Mouse (Mus musculus) heart, postnatal 0 days (tissue): Measurements from ENCODE around the gene Zfp65. TPM values are rescaled to one million over a fixed set of nuclear protein-coding genes. Genes with fewer than 3 reads are reported as not detected.

Source experiments
- ATAC-seq: fragments of 200-750 bp; cut with Nextera tagmentation; 2 replicates; pipeline ENCODE4 v1.8.0; 2017; ENCODE audit warnings: low read depth, moderate number of reproducible peaks, moderate library complexity; ENCODE audit not compliant: insufficient read depth
- DNase-seq: peaks from one replicate; pipeline ENCODE4 v3.0.0-alpha.2; 2016; ENCODE audit warnings: low spot score
- H3K27ac ChIP-seq: fragments of 300-500 bp; sonication (generic); 2 replicates; pipeline ENCODE4 v1.5.1; 2014; ENCODE audit warnings: low read depth, mild to moderate bottlenecking
- H3K27me3 ChIP-seq: fragments of 300-500 bp; sonication (generic); 2 replicates; pipeline ENCODE4 v1.6.1; 2014; ENCODE audit warnings: low read length, mixed read lengths; ENCODE audit not compliant: control insufficient read depth, insufficient read depth
- H3K36me3 ChIP-seq: fragments of 300-500 bp; sonication (generic); replicated peaks from 2 replicates; pipeline ENCODE4 v1.6.1; 2014; ENCODE audit warnings: low read length, mixed read lengths; ENCODE audit not compliant: control insufficient read depth, insufficient read depth
- H3K4me1 ChIP-seq: fragments of 300-500 bp; sonication (generic); 2 replicates; pipeline ENCODE4 v1.6.1; 2014; ENCODE audit warnings: antibody characterized with exemption; ENCODE audit not compliant: control insufficient read depth, insufficient read depth
- H3K4me2 ChIP-seq: fragments of 300-500 bp; sonication (generic); 2 replicates; pipeline ENCODE4 v1.6.1; 2014; ENCODE audit warnings: low read depth, mild to moderate bottlenecking, low read length, moderate library complexity
- H3K4me3 ChIP-seq: fragments of 300-500 bp; sonication (generic); 2 replicates; pipeline ENCODE4 v1.5.1; 2014; ENCODE audit warnings: low read depth, low read length
- H3K9ac ChIP-seq: fragments of 300-500 bp; sonication (generic); replicated peaks from 2 replicates; pipeline ENCODE4 v1.6.1; 2014; ENCODE audit warnings: low read depth, low read length, mixed read lengths
- H3K9me3 ChIP-seq: fragments of 300-500 bp; sonication (generic); replicated peaks from 2 replicates; pipeline ENCODE4 v1.6.1; 2016; ENCODE audit warnings: low read length; ENCODE audit not compliant: control insufficient read depth
- CTCF ChIP-seq: IDR thresholded peaks from 2 replicates; pipeline ENCODE4 v1.5.1; 2016; ENCODE audit warnings: antibody characterized with exemption, control low read depth, low read depth
- EP300 ChIP-seq: IDR thresholded peaks from 2 replicates; pipeline ENCODE4 v1.6.1; 2016; ENCODE audit warnings: antibody characterized with exemption, low read depth
- WGBS: fragments of 180-500 bp; shearing (Covaris S2); extraction: QIAGEN DNeasy Blood & Tissue Kit; methylation state at CpG from one replicate; pipeline ENCODE4 v1.1.7; 2014; 5-methylcytosine and 5-hydroxymethylcytosine counted together
- polyA plus RNA-seq: library from polyadenylated mRNA; unstranded; fragments of >200 nt; fragmentation: Nextera tagmentation; extraction: Ambion mirVana; gene quantifications from 2 replicates; pipeline ENCODE4 v1.2.1, GENCODE M21; 2015
- total RNA-seq: library from RNA; depleted of rRNA; stranded (reverse); fragments of >200 nt; gene quantifications from 2 replicates; pipeline ENCODE4 v1.2.3, GENCODE M21; 2014; ENCODE audit warnings: low replicate concordance; rRNA removed

The Zfp65 gene
- 1.7 and 9.4 TPM in 2 replicates for total RNA-seq
- polyA plus RNA-seq, result 2.5 and 2.8 TPM in 2 replicates

DNA sequence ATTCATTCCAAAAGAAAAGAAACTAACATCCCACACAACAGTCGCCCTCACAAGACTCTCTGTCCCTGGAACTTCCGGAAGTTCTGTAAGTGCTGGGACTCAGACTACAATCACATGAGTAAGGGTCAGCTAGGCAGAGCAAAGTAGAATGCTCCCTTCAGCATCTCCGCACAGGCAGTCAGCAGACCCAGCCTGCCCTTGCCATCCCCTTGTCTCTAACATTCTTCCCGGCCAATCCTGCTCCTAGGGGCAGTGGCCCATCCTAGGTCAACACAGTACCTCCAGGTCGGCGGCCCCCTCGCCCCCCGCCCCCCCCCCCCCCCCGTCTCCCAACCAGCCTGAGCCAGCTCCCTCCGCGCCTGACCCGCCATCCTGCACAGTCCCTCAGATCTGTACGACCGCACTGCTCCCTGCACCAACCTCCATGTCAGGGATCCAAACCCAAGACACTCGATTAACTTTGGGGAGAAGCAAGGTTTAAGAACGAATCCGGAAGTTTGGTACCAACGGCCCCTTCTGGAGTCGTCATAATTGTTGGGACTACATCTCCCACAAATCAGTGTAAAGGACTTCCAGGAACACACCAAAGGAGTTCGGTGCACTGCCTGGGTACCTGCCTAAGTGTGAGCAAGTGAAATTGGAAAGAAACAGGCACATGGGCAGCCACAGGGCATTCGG is at the start of gene Zfp65:
Zfp65 (minus strand) TSS at position 533 of the 678 bp plus-strand sequence.
- peak; percentile 63 for DNase-seq
- Histone ChIP-seq H3K4me2 (peak within 1 kb of the TSS; percentile 70), H3K9ac (peak within 1 kb of the TSS; percentile 65), H3K27me3 (no peaks in the 10 kb centered on the region), H3K4me3 (peak within 1 kb of the TSS; percentile 70), H3K4me1 (no peaks in the 10 kb centered on the region), H3K27ac (peak within 1 kb of the TSS; percentile 43), H3K36me3 (no peaks in the 10 kb centered on the region), H3K9me3 (0 out of 2 replicates have a peak, but pooled peaks cover 4% of the 10 kb centered on the region)
- 3% methylated on average over 16 of the region's 21 CpGs for WGBS
- peak; percentile 83 for ATAC-seq
- TF ChIP-seq EP300 (no peak), CTCF (no peak)

DNA sequence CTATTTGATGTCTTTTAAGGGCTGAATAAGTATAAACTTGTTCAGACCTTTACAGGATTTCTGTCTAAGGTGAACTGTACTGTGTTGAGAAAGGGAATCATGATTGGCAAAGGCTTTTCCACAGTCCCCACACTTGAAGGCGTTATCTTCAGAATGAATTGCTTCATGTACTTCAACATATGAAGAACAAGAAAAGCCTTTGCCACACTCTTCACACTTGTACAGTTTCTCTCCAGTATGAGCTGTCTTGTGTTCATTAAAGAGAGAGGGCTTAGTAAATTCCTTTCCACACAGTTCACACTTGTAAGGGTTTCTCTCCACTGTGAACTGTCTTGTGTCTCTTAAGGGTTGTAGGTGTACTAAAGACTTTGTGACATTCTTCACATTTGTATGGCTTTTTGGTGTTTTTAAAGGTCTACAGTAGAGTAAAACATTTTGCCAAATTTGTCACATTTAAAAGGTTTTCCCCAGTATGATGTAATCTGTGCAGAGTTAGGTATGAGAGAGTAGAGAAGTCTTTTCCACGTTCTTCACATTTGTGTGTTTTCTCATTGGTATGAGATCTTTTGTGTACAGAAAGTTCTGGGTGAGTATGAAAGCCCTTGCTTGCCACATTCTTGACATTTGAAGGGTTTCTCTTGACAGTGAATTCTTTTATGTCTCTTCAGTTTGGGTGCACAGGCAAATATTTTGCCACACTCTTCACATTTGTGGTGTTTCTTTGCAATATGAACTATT is 34.2 kb upstream of the Zfp65 start:
- H3K9me3 ChIP-seq, result no peaks in the 10 kb centered on the region
- H3K9ac ChIP-seq, result no peak overlapping the region
- H3K36me3 ChIP-seq, result no peaks in the 10 kb centered on the region
- no peak for TF ChIP-seq CTCF
- TF ChIP-seq EP300, result no peak
- ATAC-seq, result no peak
- DNase-seq, result no peak
- no peak overlapping the region for H3K4me3 ChIP-seq
- WGBS, result 63% methylated on average over 2 of the region's 2 CpGs
- H3K27ac ChIP-seq, result no peak overlapping the region
- no peak overlapping the region for H3K4me2 ChIP-seq
- no peaks in the 10 kb centered on the region for H3K4me1 ChIP-seq
- H3K27me3 ChIP-seq, result no peaks in the 10 kb centered on the region

DNA sequence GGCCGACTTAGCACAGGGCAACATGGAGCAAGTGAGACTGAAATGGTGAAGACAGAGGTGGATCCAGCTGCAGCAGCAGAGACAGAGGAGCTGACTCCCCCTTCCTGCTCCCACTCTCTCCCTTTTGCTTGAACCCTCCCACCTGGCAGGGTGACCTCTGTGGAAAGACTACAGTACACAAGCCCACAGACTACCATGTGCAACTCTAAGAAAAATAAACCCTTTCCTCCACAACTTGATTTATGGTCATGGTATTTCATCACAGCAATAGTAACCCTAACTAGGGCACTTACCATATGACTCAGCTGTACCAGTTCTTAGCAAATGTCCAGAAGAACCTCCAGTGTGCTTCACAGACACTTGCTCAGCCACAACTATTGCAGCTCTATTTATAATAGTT is 31.0 kb upstream of the Zfp65 start:
- no peak overlapping the region for H3K9ac ChIP-seq
- 45% methylated on average over 1 of the region's 1 CpGs for WGBS
- no peaks in the 10 kb centered on the region for H3K27me3 ChIP-seq
- H3K4me2 ChIP-seq, result no peak overlapping the region
- H3K27ac ChIP-seq, result no peak overlapping the region
- ATAC-seq (no peak), DNase-seq (no peak)
- H3K4me1 ChIP-seq, result no peaks in the 10 kb centered on the region
- TF ChIP-seq EP300, result no peak
- no peak for TF ChIP-seq CTCF
- no peaks in the 10 kb centered on the region for H3K9me3 ChIP-seq
- no peak overlapping the region for H3K4me3 ChIP-seq
- H3K36me3 ChIP-seq, result no peaks in the 10 kb centered on the region

DNA sequence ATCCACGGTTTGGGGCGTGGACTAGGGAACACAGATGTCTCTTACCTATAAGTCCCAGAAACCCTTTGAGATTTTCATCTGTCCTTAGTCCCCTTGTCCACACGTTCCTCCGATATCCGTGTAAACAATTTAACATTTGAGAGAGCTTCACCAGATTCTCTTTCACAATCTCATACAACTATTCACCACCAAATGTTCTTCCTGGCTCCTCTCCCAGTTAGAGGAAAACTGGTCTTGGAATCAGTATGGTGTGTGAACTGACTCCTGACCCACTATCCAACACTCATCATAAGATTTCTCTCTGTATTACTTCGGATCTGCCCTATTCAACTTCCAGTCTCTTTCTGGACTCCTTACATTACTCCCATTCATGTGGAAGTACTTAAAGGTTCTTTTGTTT is 26.8 kb upstream of the Zfp65 start:
- no peak overlapping the region for H3K9ac ChIP-seq
- WGBS, result 72% methylated on average over 6 of the region's 6 CpGs
- TF ChIP-seq CTCF (no peak), EP300 (no peak)
- no peak for ATAC-seq
- 0 out of 2 replicates have a peak, but pooled peaks cover 5% of the 10 kb centered on the region for H3K4me1 ChIP-seq
- H3K27ac ChIP-seq, result no peak overlapping the region
- H3K27me3 ChIP-seq, result no peaks in the 10 kb centered on the region
- no peak for DNase-seq
- H3K36me3 ChIP-seq, result peaks cover 8% of the 10 kb centered on the region
- H3K4me2 ChIP-seq, result no peak overlapping the region
- no peak overlapping the region for H3K4me3 ChIP-seq
- H3K9me3 ChIP-seq, result no peaks in the 10 kb centered on the region

DNA sequence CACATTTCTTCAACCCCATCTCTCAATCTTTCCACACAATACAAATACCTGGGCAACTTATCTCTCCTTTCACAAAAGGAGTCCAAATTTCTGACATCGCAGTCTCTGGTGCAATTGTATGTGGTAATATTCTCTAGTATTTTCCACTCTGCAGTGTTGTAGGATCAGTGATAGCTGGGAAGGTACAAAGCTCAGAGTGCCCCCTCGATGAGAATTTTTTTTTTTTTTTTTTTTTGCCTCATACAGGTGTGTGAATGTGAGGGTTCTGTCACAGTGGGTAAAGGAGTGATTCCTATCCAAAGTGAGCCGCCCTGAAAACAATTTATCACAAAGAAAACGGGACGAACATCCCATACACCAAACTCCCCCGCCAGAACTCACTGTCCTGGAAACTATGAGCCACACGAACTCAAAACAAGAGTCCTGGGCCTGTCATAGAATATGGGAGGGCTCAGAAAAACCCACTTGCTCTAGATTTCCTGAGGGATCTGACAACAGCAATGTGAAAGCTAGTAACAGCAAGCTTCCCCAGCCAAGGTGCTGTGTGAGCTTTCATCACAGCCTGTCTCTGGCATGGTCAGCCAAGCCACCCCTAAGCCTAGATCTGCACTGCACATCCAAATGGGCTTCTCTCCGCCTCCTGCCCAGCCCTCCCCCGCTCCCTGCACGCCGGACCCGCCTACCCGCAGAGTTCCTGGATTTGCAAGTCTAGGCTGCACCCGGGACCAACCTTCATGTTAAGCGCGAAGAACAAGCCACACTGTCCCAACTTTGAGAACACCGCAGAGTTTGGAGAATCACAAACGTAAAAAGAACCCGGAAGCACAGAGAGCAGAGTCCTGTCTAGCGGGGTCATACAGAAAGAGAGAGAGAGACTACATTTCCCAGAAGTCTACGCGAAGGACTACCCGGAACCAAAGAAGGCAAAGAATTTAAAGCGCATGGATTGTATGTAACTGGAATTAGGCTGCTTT is 25.6 kb upstream of the Zfp65 start, which contains the start of gene Zfp85:
Zfp85 (minus strand) TSS at position 896 of the 974 bp plus-strand sequence.
- Histone ChIP-seq H3K27me3 (no peaks in the 10 kb centered on the region), H3K36me3 (peaks cover 8% of the 10 kb centered on the region), H3K9ac (peak within 1 kb of the TSS; percentile 67), H3K27ac (peak within 1 kb of the TSS; percentile 78), H3K9me3 (no peaks in the 10 kb centered on the region; the same call in 1 of the 2 replicates), H3K4me1 (0 out of 2 replicates have a peak, but pooled peaks cover 5% of the 10 kb centered on the region), H3K4me2 (peak within 1 kb of the TSS; percentile 62), H3K4me3 (peak within 1 kb of the TSS; percentile 91)
- WGBS, result 5% methylated on average over 24 of the region's 24 CpGs
- ATAC-seq, result peak; percentile 91
- DNase-seq, result peak; percentile 90
- no peak for TF ChIP-seq CTCF
- no peak for TF ChIP-seq EP300
